Mouse (Mus musculus) MEL (cell line): Measurements from ENCODE around the gene Dcakd. TPM values are rescaled to one million over a fixed set of nuclear protein-coding genes. Genes with fewer than 3 reads are reported as not detected.

Source experiments
- DNase-seq: peaks from one replicate; pipeline ENCODE4 v3.0.0; 2011; ENCODE audit warnings: low read depth, low spot score
- H3K27ac ChIP-seq: 2 replicates; pipeline ENCODE4 v1.5.1; 2012; ENCODE audit warnings: low read depth, mild to moderate bottlenecking, control low read depth, low read length, moderate library complexity; ENCODE audit not compliant: control insufficient read depth
- H3K27me3 ChIP-seq, 2 experiments: fragments of 150-350 bp in 1 of 2; sonication (generic) in 1 of 2; 2 replicates each; pipeline ENCODE4 v1.6.1; 2012; ENCODE audit warnings: low read length in 2 of 2, mild to moderate bottlenecking in 2 of 2, improper control_type of control experiment in 1 of 2, moderate library complexity in 1 of 2; ENCODE audit not compliant: insufficient read depth in 2 of 2, control insufficient read depth in 1 of 2
- H3K36me3 ChIP-seq, 2 experiments: 2 replicates each; pipeline ENCODE4 v1.6.1; 2012 to 2014; ENCODE audit warnings: low read length in 2 of 2, improper control_type of control experiment in 1 of 2, inconsistent platforms in 1 of 2, mild to moderate bottlenecking in 1 of 2; ENCODE audit not compliant: insufficient read depth in 2 of 2, control insufficient read depth in 1 of 2
- H3K4me1 ChIP-seq, 2 experiments: fragments of 150-350 bp in 1 of 2; sonication (generic) in 1 of 2; 2 replicates each; pipeline ENCODE4 v1.6.1; 2012; ENCODE audit warnings: low read length in 2 of 2, improper control_type of control experiment in 1 of 2, mild to moderate bottlenecking in 1 of 2; ENCODE audit not compliant: insufficient read depth in 2 of 2, control insufficient read depth in 1 of 2
- H3K4me3 ChIP-seq, 2 experiments: fragments of 150-350 bp in 1 of 2; sonication (generic) in 1 of 2; 2 replicates each; pipeline ENCODE4 v1.5.1; 2012; ENCODE audit warnings: low read depth in 2 of 2, low read length in 2 of 2, mild to moderate bottlenecking in 2 of 2, moderate library complexity in 2 of 2, control low read depth in 1 of 2, improper control_type of control experiment in 1 of 2; ENCODE audit not compliant: control insufficient read depth in 1 of 2, insufficient read depth in 1 of 2
- H3K79me2 ChIP-seq: 2 replicates; pipeline ENCODE4 v1.6.1; 2012; ENCODE audit warnings: mild to moderate bottlenecking, low read length, moderate library complexity; ENCODE audit not compliant: control insufficient read depth, poor library complexity, insufficient read depth
- H3K9ac ChIP-seq: 2 replicates; pipeline ENCODE4 v1.6.1; 2012; ENCODE audit warnings: low read depth, mild to moderate bottlenecking, control low read depth, low read length, moderate library complexity; ENCODE audit not compliant: control insufficient read depth, poor library complexity, severe bottlenecking
- H3K9me3 ChIP-seq: fragments of 150-350 bp; sonication (generic); replicated peaks from 2 replicates; pipeline ENCODE4 v1.6.1; 2012; ENCODE audit warnings: mild to moderate bottlenecking, low read length, improper control_type of control experiment, moderate library complexity; ENCODE audit not compliant: insufficient read depth
- CHD1 ChIP-seq: IDR thresholded peaks from 2 replicates; pipeline ENCODE4 v1.6.1; 2012; ENCODE audit warnings: low read depth, mild to moderate bottlenecking, inconsistent platforms, low read length, improper control_type of control experiment
- CTCF ChIP-seq, 3 experiments: IDR thresholded peaks in 2 of 3; conservative IDR thresholded peaks in 1 of 3; 2 replicates each; pipeline ENCODE4 v1.5.1; 2011 to 2012; ENCODE audit warnings: low read length in 3 of 3, low read depth in 2 of 3, mild to moderate bottlenecking in 2 of 3, improper control_type of control experiment in 1 of 3, inconsistent platforms in 1 of 3, mixed read lengths in 1 of 3, moderate library complexity in 1 of 3; ENCODE audit not compliant: control insufficient read depth in 1 of 3, insufficient read depth in 1 of 3, poor library complexity in 1 of 3, severe bottlenecking in 1 of 3
- E2F4 ChIP-seq: IDR thresholded peaks from 2 replicates; pipeline ENCODE4 v1.6.1; 2011; ENCODE audit warnings: low read depth, low read length, improper control_type of control experiment, borderline replicate concordance
- ETS1 ChIP-seq: IDR thresholded peaks from 2 replicates; pipeline ENCODE4 v1.6.1; 2012; ENCODE audit warnings: low read depth, mild to moderate bottlenecking, inconsistent platforms, low read length, improper control_type of control experiment, moderate library complexity
- JUND ChIP-seq: IDR thresholded peaks from 2 replicates; pipeline ENCODE4 v1.6.1; 2011; ENCODE audit warnings: low read depth, mild to moderate bottlenecking, improper control_type of control experiment, low read length
- KAT2A ChIP-seq: conservative IDR thresholded peaks from 2 replicates; pipeline ENCODE4 v1.6.1; 2012; ENCODE audit warnings: low read depth, low read length, improper control_type of control experiment, inconsistent platforms
- MAFK ChIP-seq: IDR thresholded peaks from 2 replicates; pipeline ENCODE4 v1.6.1; 2011; ENCODE audit warnings: low read depth, mild to moderate bottlenecking, low read length, improper control_type of control experiment, borderline replicate concordance
- MAX ChIP-seq: IDR thresholded peaks from 2 replicates; pipeline ENCODE4 v1.6.1; 2011; ENCODE audit warnings: low read length, improper control_type of control experiment
- MAZ ChIP-seq: IDR thresholded peaks from 2 replicates; pipeline ENCODE4 v1.6.1; 2012; ENCODE audit warnings: low read depth, mild to moderate bottlenecking, inconsistent platforms, low read length, improper control_type of control experiment
- MEF2A ChIP-seq: IDR thresholded peaks from 2 replicates; pipeline ENCODE4 v1.6.1; 2014; ENCODE audit warnings: low read depth, mild to moderate bottlenecking, inconsistent platforms, low read length, improper control_type of control experiment; ENCODE audit not compliant: poor library complexity, insufficient replicate concordance, severe bottlenecking; ENCODE audit errors: extremely low read depth
- NRF1 ChIP-seq: IDR thresholded peaks from 2 replicates; pipeline ENCODE4 v1.6.1; 2014; ENCODE audit warnings: low read depth, mild to moderate bottlenecking, inconsistent platforms, low read length, improper control_type of control experiment, moderate library complexity; ENCODE audit not compliant: poor library complexity, insufficient read depth, severe bottlenecking
- POLR2AphosphoS5 ChIP-seq: IDR thresholded peaks from 2 replicates; pipeline ENCODE4 v1.6.1; 2012; ENCODE audit warnings: low read depth, borderline replicate concordance, mild to moderate bottlenecking, inconsistent platforms, low read length, moderate library complexity, mixed read lengths
- TBP ChIP-seq: IDR thresholded peaks from 2 replicates; pipeline ENCODE4 v1.8.0; 2011; ENCODE audit warnings: low read depth, low read length, improper control_type of control experiment
- TCF12 ChIP-seq: IDR thresholded peaks from 2 replicates; pipeline ENCODE4 v1.6.1; 2014; ENCODE audit warnings: low read depth, mild to moderate bottlenecking, inconsistent platforms, low read length, improper control_type of control experiment, moderate library complexity
- polyA plus RNA-seq, 2 experiments: library from polyadenylated mRNA; stranded (reverse) in 1 of 2; unstranded in 1 of 2; fragments of >175 nt in 1 of 2; fragments of >200 nt in 1 of 2; gene quantifications; 2 replicates each; pipeline versions ENCODE4 v1.2.1 to v1.2.4; 2012; ENCODE audit warnings: low replicate concordance in 2 of 2, low read depth in 1 of 2; ENCODE audit not compliant: insufficient read length in 2 of 2, insufficient read depth in 1 of 2, missing spikeins in 1 of 2
- total RNA-seq: library from RNA; depleted of rRNA; stranded (reverse); fragments of 300-350 nt; gene quantifications from 2 replicates; pipeline ENCODE4 v1.2.3, GENCODE M21; 2012; rRNA removed

Dcakd gene
- total and polyA plus RNA-seq, 3 experiments: 15.6 to 112 (median 82.3) TPM

DNA sequence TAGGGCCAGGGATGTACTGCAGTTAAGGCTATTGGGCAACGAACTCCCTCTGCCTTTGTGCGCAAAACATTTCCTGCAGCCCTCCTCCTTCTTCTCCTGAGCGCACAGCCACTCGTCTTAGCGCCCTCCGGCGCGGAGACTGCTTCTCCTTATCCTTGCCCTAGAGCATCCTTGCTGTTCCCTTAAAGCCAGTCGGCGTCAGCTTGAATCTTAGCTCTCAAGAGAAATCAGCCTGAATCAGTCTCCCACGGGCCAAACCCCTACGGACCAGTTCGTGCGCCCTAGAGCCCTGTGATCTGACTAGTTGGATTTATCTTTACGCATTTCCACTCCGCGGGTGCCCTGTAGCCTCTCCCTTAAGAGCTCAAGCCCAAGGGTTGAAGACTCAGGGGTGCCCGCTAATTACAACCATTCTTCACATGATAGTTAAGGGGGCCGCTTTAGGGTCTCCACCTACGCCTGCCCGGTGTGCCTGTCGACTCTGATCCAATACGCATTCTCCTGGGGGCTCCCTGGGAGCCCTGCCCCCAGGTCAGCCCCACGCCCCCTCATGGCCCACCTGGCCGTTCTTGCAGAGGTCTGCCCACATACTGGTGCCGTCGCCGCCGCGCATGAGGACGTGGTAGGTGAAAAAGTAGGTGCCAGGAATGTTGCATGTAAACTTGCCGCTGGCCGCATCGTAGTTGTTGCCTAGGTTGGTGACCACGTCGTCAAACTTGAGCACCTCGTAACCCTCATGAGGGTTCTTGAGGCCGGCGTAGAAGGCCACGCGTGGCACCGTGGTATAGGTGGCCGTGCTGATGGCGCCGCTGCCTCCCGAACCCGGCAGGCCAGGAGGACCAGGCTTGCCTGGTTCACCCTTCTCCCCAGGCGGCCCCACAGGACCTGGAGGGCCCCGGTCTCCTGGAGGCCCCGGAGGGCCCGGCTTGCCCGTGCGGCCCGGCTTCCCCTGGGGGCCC is 82.5 kb downstream of the Dcakd start:
- no peak for TF ChIP-seq POLR2AphosphoS5
- no peak for TF ChIP-seq KAT2A
- no peak for TF ChIP-seq CHD1
- no peak for TF ChIP-seq JUND
- no peak for TF ChIP-seq CTCF (IDR thresholded peaks at IDR 0.05 in 2 of 3, conservative IDR thresholded peaks at IDR 0.05 in 1 of 3; ENCODE audit: control insufficient read depth in 1 of 3, insufficient read depth in 1 of 3, low read depth in 2 of 3, low read length in 3 of 3, poor library complexity in 1 of 3, severe bottlenecking in 1 of 3)
- no peak for TF ChIP-seq NRF1
- TF ChIP-seq ETS1: no peak
- no peak for TF ChIP-seq MAX
- TF ChIP-seq TCF12: no peak
- TF ChIP-seq E2F4: no peak
- TF ChIP-seq MEF2A: no peak
- no peak for TF ChIP-seq MAFK
- TF ChIP-seq MAZ: no peak
- no peak for TF ChIP-seq TBP
- TF ChIP-seq, all 39 proteins: peak for 0
- Histone ChIP-seq H3K27me3 (peaks cover 0 to 5% of the 10 kb centered on the region in 2 experiments; a peak in 2 of 4 replicates), H3K9ac (no peak overlapping the region), H3K79me2 (no peaks in the 10 kb centered on the region), H3K4me3 (no peak overlapping the region), H3K27ac (no peak overlapping the region), H3K9me3 (no peaks in the 10 kb centered on the region), H3K36me3 (peaks cover 0 to 4% of the 10 kb centered on the region in 2 experiments; a peak in 2 of 4 replicates), H3K4me1 (peaks cover 0 to 3% of the 10 kb centered on the region in 2 experiments; a peak in 1 of 4 replicates)
- DNase-seq: no peak

Other genes starting within 250 kb of the Dcakd start
- not detected in 2 replicates for gene Gjc1, start 208.6 kb downstream of the Dcakd start, total RNA-seq
- gene Gjc1, start 208.6 kb downstream of the Dcakd start, polyA plus RNA-seq: not detected
- gene Higd1b, start 192.5 kb downstream of the Dcakd start, total RNA-seq: not detected in 2 replicates
- gene Higd1b, start 192.5 kb downstream of the Dcakd start, polyA plus RNA-seq: not detected
- 261 and 266 TPM in 2 replicates for gene Eftud2, start 147.3 kb downstream of the Dcakd start, total RNA-seq
- 1,000 to 10,000 TPM in 1 of 2 experiments, 100 to 1,000 TPM in 1; 424 to 1,215 TPM for gene Eftud2, start 147.3 kb downstream of the Dcakd start, polyA plus RNA-seq
- 1.6 and 2.1 TPM in 2 replicates for gene Ccdc103, start 147.1 kb downstream of the Dcakd start, total RNA-seq
- 1 to 10 TPM in 1 of 2 experiments, not detected in 1; 1.4 TPM for gene Ccdc103, start 147.1 kb downstream of the Dcakd start, polyA plus RNA-seq
- 0.08 TPM in 1 of 2 replicates, not detected in the other for gene Fam187a, start 143.2 kb downstream of the Dcakd start, total RNA-seq
- gene Fam187a, start 143.2 kb downstream of the Dcakd start, polyA plus RNA-seq: under 1 TPM in 1 of 2 experiments, not detected in 1; 0.08 TPM
- gene Gfap, start 127.4 kb downstream of the Dcakd start, total RNA-seq: 1.3 and 2.0 TPM in 2 replicates
- 1 to 10 TPM in 1 of 2 experiments, not detected in 1; 2.5 TPM for gene Gfap, start 127.4 kb downstream of the Dcakd start, polyA plus RNA-seq
- gene Kif18b, start 103.2 kb downstream of the Dcakd start, total RNA-seq: 36.1 and 40.8 TPM in 2 replicates
- gene Kif18b, start 103.2 kb downstream of the Dcakd start, polyA plus RNA-seq: 100 to 1,000 TPM in 1 of 2 experiments, 10 to 100 TPM in 1; 45.7 to 116 TPM
- not detected in 2 replicates for gene C1ql1, start 81.6 kb downstream of the Dcakd start, total RNA-seq
- gene C1ql1, start 81.6 kb downstream of the Dcakd start, polyA plus RNA-seq: not detected
- gene Nmt1, start 143 bp downstream of the Dcakd start, total RNA-seq: 70.5 and 85.1 TPM in 2 replicates
- 100 to 1,000 TPM in 1 of 2 experiments, 10 to 100 TPM in 1; 29.8 to 147 TPM for gene Nmt1, start 143 bp downstream of the Dcakd start, polyA plus RNA-seq
- 1.7 and 2.0 TPM in 2 replicates for gene Plcd3, start 73.3 kb upstream of the Dcakd start, total RNA-seq
- gene Plcd3, start 73.3 kb upstream of the Dcakd start, polyA plus RNA-seq: 1 to 10 TPM in 1 of 2 experiments, not detected in 1; 2.6 TPM
- gene Acbd4, start 73.3 kb upstream of the Dcakd start, total RNA-seq: 15.2 and 16.6 TPM in 2 replicates
- gene Acbd4, start 73.3 kb upstream of the Dcakd start, polyA plus RNA-seq: 10 to 100 TPM in 1 of 2 experiments, not detected in 1; 18.3 TPM
- gene Hexim1, start 87.9 kb upstream of the Dcakd start, total RNA-seq: 17.3 and 18.4 TPM in 2 replicates
- 10 to 100 TPM in 1 of 2 experiments, not detected in 1; 25.4 TPM for gene Hexim1, start 87.9 kb upstream of the Dcakd start, polyA plus RNA-seq
- gene Hexim2, start 104.1 kb upstream of the Dcakd start, total RNA-seq: 12.3 and 17.2 TPM in 2 replicates
- 10 to 100 TPM in 1 of 2 experiments, not detected in 1; 12.5 TPM for gene Hexim2, start 104.1 kb upstream of the Dcakd start, polyA plus RNA-seq
- gene Fmnl1, start 142.8 kb upstream of the Dcakd start, total RNA-seq: 1.4 and 1.7 TPM in 2 replicates
- 10 to 100 TPM in 1 of 2 experiments, not detected in 1; 17.2 TPM for gene Fmnl1, start 142.8 kb upstream of the Dcakd start, polyA plus RNA-seq
- not detected in 2 replicates for gene 1700023F06Rik, start 180.2 kb upstream of the Dcakd start, total RNA-seq
- not detected for gene 1700023F06Rik, start 180.2 kb upstream of the Dcakd start, polyA plus RNA-seq
- not detected in 2 replicates for gene Spata32, start 190.1 kb upstream of the Dcakd start, total RNA-seq
- gene Spata32, start 190.1 kb upstream of the Dcakd start, polyA plus RNA-seq: not detected
- gene Map3k14, start 239.1 kb upstream of the Dcakd start, total RNA-seq: 0.36 and 0.39 TPM in 2 replicates
- gene Map3k14, start 239.1 kb upstream of the Dcakd start, polyA plus RNA-seq: under 1 TPM in 1 of 2 experiments, not detected in 1; 0.99 TPM